ENCODE assay signal across 23 mouse cellular contexts in the genomic region with DNA sequence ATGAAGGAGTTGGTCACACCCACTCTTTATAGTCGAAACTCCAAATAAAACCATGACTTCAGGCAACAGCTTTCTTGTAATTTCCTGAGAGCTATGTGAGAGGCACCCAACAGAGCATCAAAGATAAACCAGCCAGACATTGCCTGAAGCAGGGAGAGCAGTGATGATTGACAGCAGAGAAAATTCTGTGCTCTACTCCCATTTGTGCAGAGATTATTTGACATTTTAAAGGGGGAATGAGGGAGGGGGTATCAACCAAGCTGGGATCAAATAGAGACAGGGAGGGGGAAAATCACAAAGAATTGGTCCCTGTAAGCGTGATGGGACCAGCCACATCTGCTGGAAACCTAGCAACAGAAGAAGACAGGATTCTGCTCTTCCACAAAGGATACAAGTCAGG.
DNase-seq lines count a peak whose midpoint lies in the region; ATAC-seq and TF ChIP-seq lines count a peak whose summit lies in the region.
"Had no signal": no experiment of that assay in that cellular context is flagged by ENCODE, and none has a peak within 500 bp of the region (broad histone marks: within the 10 kb centered on the region; RNA-seq: fewer than 3 reads in every experiment).

No protein-coding gene starts in this region.

- H3K4me2 ChIP-seq in forebrain, embryonic 14.5 days (ENCODE audit: low read length): no peak overlapping the region
- no peak overlapping the region for H3K4me2 ChIP-seq in forebrain, embryonic 11.5 days (ENCODE audit: low read depth, low read length, severe bottlenecking)
- H3K4me2 ChIP-seq in forebrain, postnatal 0 days (ENCODE audit: low read depth): no peak overlapping the region
- H3K4me2 ChIP-seq in midbrain, embryonic 13.5 days (replicated peaks): no peak overlapping the region
- H3K4me2 ChIP-seq: heart, embryonic 13.5 days; limb, embryonic 13.5 days; liver, embryonic 12.5 days; neural tube, embryonic 15.5 days had no signal

- no peak overlapping the region for H3K4me3 ChIP-seq in forebrain, embryonic 14.5 days (ENCODE audit: low read depth, low read length)
- no peak overlapping the region for H3K4me3 ChIP-seq in forebrain, embryonic 11.5 days (ENCODE audit: low read depth, low read length)
- no peak overlapping the region for H3K4me3 ChIP-seq in forebrain, postnatal 0 days (ENCODE audit: low read depth, low read length)
- H3K4me3 ChIP-seq in midbrain, embryonic 13.5 days (replicated peaks): no peak overlapping the region
- H3K4me3 ChIP-seq: heart, embryonic 13.5 days; limb, embryonic 13.5 days; liver, embryonic 12.5 days; neural tube, embryonic 15.5 days had no signal

- H3K27ac ChIP-seq in forebrain, embryonic 14.5 days (ENCODE audit: low read depth, low read length): no peak overlapping the region
- no peak overlapping the region for H3K27ac ChIP-seq in forebrain, embryonic 11.5 days (ENCODE audit: low read depth, low read length)
- H3K27ac ChIP-seq in forebrain, postnatal 0 days (ENCODE audit: low read depth, low read length): no peak overlapping the region
- no peak overlapping the region for H3K27ac ChIP-seq in midbrain, embryonic 13.5 days
- H3K27ac ChIP-seq: heart, embryonic 13.5 days; limb, embryonic 13.5 days; liver, embryonic 12.5 days; neural tube, embryonic 15.5 days had no signal

- H3K27me3 ChIP-seq in forebrain, embryonic 14.5 days (replicated peaks; ENCODE audit: control insufficient read depth, insufficient read depth, low read length): no peaks in the 10 kb centered on the region
- no peaks in the 10 kb centered on the region for H3K27me3 ChIP-seq in forebrain, embryonic 11.5 days (ENCODE audit: control insufficient read depth, insufficient read depth, low read length)
- no peaks in the 10 kb centered on the region for H3K27me3 ChIP-seq in forebrain, postnatal 0 days (ENCODE audit: insufficient read depth, low read length)
- no peaks in the 10 kb centered on the region for H3K27me3 ChIP-seq in midbrain, embryonic 13.5 days
- H3K27me3 ChIP-seq: heart, embryonic 13.5 days; limb, embryonic 13.5 days; liver, embryonic 12.5 days; neural tube, embryonic 15.5 days had no signal

- no peaks in the 10 kb centered on the region for H3K4me1 ChIP-seq in forebrain, embryonic 14.5 days (ENCODE audit: control insufficient read depth, insufficient read depth, low read length)
- no peaks in the 10 kb centered on the region for H3K4me1 ChIP-seq in forebrain, embryonic 11.5 days (replicated peaks; ENCODE audit: control insufficient read depth, insufficient read depth, low read length)
- H3K4me1 ChIP-seq in forebrain, postnatal 0 days (ENCODE audit: insufficient read depth): no peaks in the 10 kb centered on the region
- 0 out of 2 replicates have a peak, but pooled peaks cover 8% of the 10 kb centered on the region for H3K4me1 ChIP-seq in midbrain, embryonic 13.5 days (replicated peaks)
- H3K4me1 ChIP-seq: heart, embryonic 13.5 days; limb, embryonic 13.5 days; liver, embryonic 12.5 days; neural tube, embryonic 15.5 days had no signal

- H3K9me3 ChIP-seq in forebrain, embryonic 14.5 days (replicated peaks; ENCODE audit: control insufficient read depth, low read length): no peaks in the 10 kb centered on the region
- H3K9me3 ChIP-seq in forebrain, embryonic 11.5 days (ENCODE audit: control insufficient read depth, low read length): no peaks in the 10 kb centered on the region
- H3K9me3 ChIP-seq in forebrain, postnatal 0 days (ENCODE audit: low read length): no peaks in the 10 kb centered on the region
- no peaks in the 10 kb centered on the region for H3K9me3 ChIP-seq in midbrain, embryonic 13.5 days
- H3K9me3 ChIP-seq: heart, embryonic 13.5 days; limb, embryonic 13.5 days; liver, embryonic 12.5 days; neural tube, embryonic 15.5 days had no signal

- no peaks in the 10 kb centered on the region for H3K36me3 ChIP-seq in forebrain, embryonic 14.5 days (ENCODE audit: control insufficient read depth, insufficient read depth, low read length)
- H3K36me3 ChIP-seq in forebrain, embryonic 11.5 days (ENCODE audit: control insufficient read depth, insufficient read depth, low read length): no peaks in the 10 kb centered on the region
- H3K36me3 ChIP-seq in forebrain, postnatal 0 days (ENCODE audit: insufficient read depth): no peaks in the 10 kb centered on the region
- no peaks in the 10 kb centered on the region for H3K36me3 ChIP-seq in midbrain, embryonic 13.5 days
- H3K36me3 ChIP-seq: heart, embryonic 13.5 days; limb, embryonic 13.5 days; liver, embryonic 12.5 days; neural tube, embryonic 15.5 days had no signal

- peak; percentile 65 for ATAC-seq in forebrain, embryonic 14.5 days
- ATAC-seq in forebrain, embryonic 11.5 days (replicated peaks; ENCODE audit: low FRiP score): no peak
- ATAC-seq in forebrain, postnatal 0 days: peak; percentile 45; the same call in 1 of the 2 replicates
- ATAC-seq in midbrain, embryonic 13.5 days: peak; percentile 96
- ATAC-seq in erythroid progenitor cell, adult 5-6 weeks (replicated peaks; ENCODE audit: low FRiP score, poor library complexity, severe bottlenecking): no peak
- ATAC-seq: CD4-positive, CD25-positive, alpha-beta regulatory T cell, adult 4 months; liver, embryonic 12.5 days had no signal

- 77% methylated on average over 2 of the region's 2 CpGs for WGBS in forebrain, embryonic 14.5 days
- 82% methylated on average over 2 of the region's 2 CpGs for WGBS in forebrain, embryonic 11.5 days
- 47% methylated on average over 2 of the region's 2 CpGs for WGBS in forebrain, postnatal 0 days
- WGBS in midbrain, embryonic 13.5 days: 34% methylated on average over 2 of the region's 2 CpGs

- DNase-seq in forebrain, embryonic 14.5 days (ENCODE audit: low spot score): peak; percentile 34
- DNase-seq in forebrain, embryonic 11.5 days (ENCODE audit: low spot score): no peak
- peak; percentile 5 for DNase-seq in brain, adult 2 months (ENCODE audit: low read depth, low spot score)
- DNase-seq in forebrain, postnatal 0 days: no peak
- DNase-seq in layer of hippocampus, postnatal 10 days (ENCODE audit: low spot score in 2 of 2): no peak
- DNase-seq in adrenal gland, postnatal 36 days: no peak
- DNase-seq: adrenal gland, postnatal 14 days; cerebellum, adult 18-20 months; gastrocnemius, postnatal 14 days; heart, adult 18-20 months; heart, postnatal 14 days; kidney, adult 18-20 months; kidney, postnatal 4 days; lung, adult 18-20 months; lung, postnatal 10 days; right cerebral cortex, postnatal 14 days had no signal

- no peak for TF ChIP-seq CTCF in forebrain, postnatal 0 days (IDR thresholded peaks at IDR 0.05; ENCODE audit: low read depth)

- H3K9ac ChIP-seq in forebrain, embryonic 14.5 days (ENCODE audit: low read length): no peak overlapping the region
- no peak overlapping the region for H3K9ac ChIP-seq in forebrain, embryonic 11.5 days (ENCODE audit: low read length)
- H3K9ac ChIP-seq in forebrain, postnatal 0 days: no peak overlapping the region
- H3K9ac ChIP-seq in midbrain, embryonic 13.5 days (replicated peaks): no peak overlapping the region
- H3K9ac ChIP-seq: heart, embryonic 13.5 days; limb, embryonic 13.5 days; liver, embryonic 12.5 days; neural tube, embryonic 15.5 days had no signal

Comparison
In these comparisons a context has a peak if more than half of its experiments do, and no peak if none do; other contexts are left out.
1. ATAC-seq: peak in forebrain, embryonic 14.5 days (single experiment), forebrain, postnatal 0 days (single experiment) and midbrain, embryonic 13.5 days (single experiment); none in forebrain, embryonic 11.5 days (single experiment) and erythroid progenitor cell, adult 5-6 weeks (single experiment).
2. DNase-seq: peak in forebrain, embryonic 14.5 days (single experiment) and brain, adult 2 months (single experiment); none in forebrain, embryonic 11.5 days (single experiment), forebrain, postnatal 0 days (single experiment), layer of hippocampus, postnatal 10 days (0 of 2) and adrenal gland, postnatal 36 days (0 of 2).